Mouse (Mus musculus) bone marrow, adult 2 months (tissue): ENCODE results near the gene Arid4a.

Experiments
- CTCF ChIP-seq: fragments of 200-500 bp; IDR thresholded peaks from 2 replicates; pipeline ENCODE4 v1.5.1; 2011; ENCODE audit warnings: low read length, control low read depth; ENCODE audit not compliant: control insufficient read depth, insufficient read depth
- POLR2A ChIP-seq: fragments of 200-500 bp; IDR thresholded peaks from 2 replicates; pipeline ENCODE4 v1.6.1; 2011; ENCODE audit warnings: low read depth, mild to moderate bottlenecking, control low read depth, low read length, borderline replicate concordance; ENCODE audit not compliant: control insufficient read depth

- TF ChIP-seq CTCF (no peak), POLR2A (no peak)
These were observed 98.0 kb downstream of the Arid4a start for GRCm38 (mm10) chr12:71113675-71114288.
